Mouse (Mus musculus) myocyte (in vitro differentiated cells): ENCODE data around the gene Lyrm9. TPM values are rescaled to one million over a fixed set of nuclear protein-coding genes. Genes with fewer than 3 reads are reported as not detected.

Experiments
- H3K27me3 ChIP-seq: one replicate; pipeline ENCODE4 v1.6.1; 2011; ENCODE audit not compliant: control insufficient read depth, insufficient read depth, insufficient read length
- H3K36me3 ChIP-seq: one replicate; pipeline ENCODE4 v1.6.1; 2011; ENCODE audit not compliant: control insufficient read depth, insufficient read depth
- H3K4me2 ChIP-seq: one replicate; pipeline ENCODE4 v1.6.1; 2011; ENCODE audit warnings: low read depth, control low read depth
- H3K4me3 ChIP-seq: one replicate; pipeline ENCODE4 v1.5.1; 2011; ENCODE audit warnings: mild to moderate bottlenecking, control low read depth, moderate library complexity
- H3K79me2 ChIP-seq: one replicate; pipeline ENCODE4 v1.6.1; 2011; ENCODE audit not compliant: control insufficient read depth, insufficient read depth
- H3ac ChIP-seq: one replicate; pipeline ENCODE4 v1.6.1; 2011; ENCODE audit not compliant: control insufficient read depth, insufficient read length
- CEBPB ChIP-seq: IDR thresholded peaks from 2 replicates; pipeline ENCODE4 v1.6.1; 2011; ENCODE audit warnings: mild to moderate bottlenecking, moderate library complexity; ENCODE audit not compliant: poor library complexity, insufficient read depth, severe bottlenecking
- E2F4 ChIP-seq: IDR thresholded peaks from one replicate; pipeline ENCODE4 v1.6.1; 2011; ENCODE audit warnings: mild to moderate bottlenecking, control low read depth, moderate library complexity; ENCODE audit not compliant: insufficient read depth
- MAX ChIP-seq: IDR thresholded peaks from one replicate; pipeline ENCODE4 v1.6.1; 2011; ENCODE audit warnings: low read depth, mild to moderate bottlenecking, control low read depth
- MYOD1 ChIP-seq, 3 experiments: IDR thresholded peaks; one replicate each; pipeline ENCODE4 v1.6.1; 2011; ENCODE audit warnings: control low read depth in 2 of 3, low read depth in 2 of 3, mild to moderate bottlenecking in 2 of 3, moderate library complexity in 1 of 3; ENCODE audit not compliant: insufficient read length in 2 of 3, control insufficient read depth in 1 of 3
- MYOG ChIP-seq, 3 experiments: IDR thresholded peaks; one replicate each; pipeline ENCODE4 v1.6.1; 2011; ENCODE audit warnings: control low read depth in 2 of 3, low read depth in 2 of 3, mild to moderate bottlenecking in 2 of 3; ENCODE audit not compliant: insufficient read length in 2 of 3, control insufficient read depth in 1 of 3, insufficient read depth in 1 of 3
- POLR2A ChIP-seq: IDR thresholded peaks from one replicate; pipeline ENCODE4 v1.6.1; 2011; ENCODE audit warnings: low read depth, mild to moderate bottlenecking, control low read depth, moderate library complexity; ENCODE audit not compliant: insufficient read length
- POLR2AphosphoS2 ChIP-seq: IDR thresholded peaks from one replicate; pipeline ENCODE4 v1.6.1; 2011; ENCODE audit warnings: low read depth, control low read depth; ENCODE audit not compliant: insufficient read length
- REST ChIP-seq: IDR thresholded peaks from one replicate; pipeline ENCODE4 v1.6.1; 2011; ENCODE audit warnings: mild to moderate bottlenecking, control low read depth, moderate library complexity; ENCODE audit not compliant: insufficient read depth, insufficient read length
- SRF ChIP-seq: IDR thresholded peaks from one replicate; pipeline ENCODE4 v1.6.1; 2011; ENCODE audit warnings: low read depth; ENCODE audit not compliant: control insufficient read depth, insufficient read length
- TCF12 ChIP-seq: IDR thresholded peaks from one replicate; pipeline ENCODE4 v1.6.1; 2011; ENCODE audit warnings: mild to moderate bottlenecking, control low read depth; ENCODE audit not compliant: poor library complexity, insufficient read depth, severe bottlenecking
- TCF3 ChIP-seq: IDR thresholded peaks from one replicate; pipeline ENCODE4 v1.6.1; 2011; ENCODE audit warnings: low read depth, control low read depth; ENCODE audit not compliant: insufficient read length
- USF1 ChIP-seq: IDR thresholded peaks from one replicate; pipeline ENCODE4 v1.6.1; 2011; ENCODE audit warnings: low read depth, mild to moderate bottlenecking, control low read depth, moderate library complexity
- polyA plus RNA-seq: library from polyadenylated mRNA; unstranded; fragments of >200 nt; fragmentation: generic; extraction: Trizol; gene quantifications from one replicate; pipeline ENCODE4 v1.2.1, GENCODE M21; 2012; ENCODE audit warnings: missing spikeins

Gene Lyrm9
- polyA plus RNA-seq, 1 experiment = 22.9 TPM

GRCm38 (mm10) chr11:78851871-78852265 is 25.5 kb downstream of the Lyrm9 start:
- Histone ChIP-seq H3ac (no peak overlapping the region), H3K79me2 (no peaks in the 10 kb centered on the region), H3K4me2 (no peak overlapping the region), H3K36me3 (no peaks in the 10 kb centered on the region), H3K27me3 (peaks cover 9% of the 10 kb centered on the region), H3K4me3 (no peak overlapping the region)
- TF ChIP-seq E2F4 (no peak), MYOG (IDR thresholded peaks at IDR 0.05; ENCODE audit: control insufficient read depth in 1 of 3, insufficient read depth in 1 of 3, insufficient read length in 2 of 3, low read depth in 2 of 3) (no peak), MAX (no peak), USF1 (no peak), POLR2AphosphoS2 (no peak), REST (no peak), POLR2A (no peak), TCF3 (no peak), CEBPB (no peak), TCF12 (no peak), SRF (no peak), MYOD1 (IDR thresholded peaks at IDR 0.05; ENCODE audit: control insufficient read depth in 1 of 3, insufficient read length in 2 of 3, low read depth in 2 of 3) (no peak)

DNA sequence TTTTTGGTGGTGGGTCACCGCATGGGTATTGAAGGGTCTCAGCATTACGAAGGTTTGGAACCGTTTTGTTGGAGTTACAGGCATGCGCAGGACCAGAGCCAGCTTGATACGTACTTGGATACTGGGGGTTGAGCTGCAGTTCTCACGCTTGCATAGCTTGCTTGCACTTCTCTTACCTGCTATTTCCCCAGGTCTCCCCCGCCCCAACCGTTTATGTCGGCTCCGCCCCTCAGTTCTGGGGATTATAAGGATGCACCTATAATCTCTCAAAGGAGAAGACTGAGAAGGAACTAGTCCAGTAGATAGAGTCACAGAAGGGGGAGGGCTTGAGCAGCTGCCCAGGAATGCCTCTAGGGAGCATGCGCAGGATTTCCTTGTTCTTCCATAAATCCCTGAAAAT is 26.1 kb downstream of the Lyrm9 start:
- no peak overlapping the region for H3K4me3 ChIP-seq
- H3ac ChIP-seq = no peak overlapping the region
- H3K36me3 ChIP-seq = no peaks in the 10 kb centered on the region
- TF ChIP-seq MYOG (IDR thresholded peaks at IDR 0.05; ENCODE audit: control insufficient read depth in 1 of 3, insufficient read depth in 1 of 3, insufficient read length in 2 of 3, low read depth in 2 of 3) = no peak
- TF ChIP-seq TCF3 = no peak
- TF ChIP-seq MAX = no peak
- no peak for TF ChIP-seq USF1
- TF ChIP-seq TCF12 = no peak
- no peak for TF ChIP-seq CEBPB
- TF ChIP-seq REST = no peak
- TF ChIP-seq MYOD1 (IDR thresholded peaks at IDR 0.05; ENCODE audit: control insufficient read depth in 1 of 3, insufficient read length in 2 of 3, low read depth in 2 of 3) = no peak
- no peak for TF ChIP-seq POLR2A
- no peak for TF ChIP-seq E2F4
- no peak for TF ChIP-seq SRF
- TF ChIP-seq POLR2AphosphoS2 = no peak
- H3K79me2 ChIP-seq = no peaks in the 10 kb centered on the region
- peaks cover 9% of the 10 kb centered on the region for H3K27me3 ChIP-seq
- H3K4me2 ChIP-seq = no peak overlapping the region

DNA sequence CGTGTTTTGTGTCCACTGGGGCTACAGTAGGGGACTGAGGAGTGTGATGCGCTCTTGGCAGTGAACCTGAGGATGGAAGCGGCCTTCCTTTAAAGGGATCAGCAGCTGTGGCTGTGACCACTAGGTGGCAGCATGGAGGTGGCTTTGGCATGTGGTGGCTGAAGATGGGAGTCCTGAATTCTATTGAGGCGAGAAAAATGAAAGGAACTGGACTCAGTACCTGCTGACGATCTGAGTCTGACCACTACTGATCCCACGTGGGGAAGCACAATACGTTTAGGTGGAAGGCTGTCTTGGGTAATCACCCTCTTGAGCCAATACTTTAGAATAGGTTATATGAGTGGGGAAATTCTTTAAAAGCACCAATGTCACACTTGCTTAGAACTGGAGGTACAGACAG is 29.9 kb downstream of the Lyrm9 start:
- H3ac ChIP-seq = no peak overlapping the region
- H3K36me3 ChIP-seq = no peaks in the 10 kb centered on the region
- peak in 1 of 3 experiments; percentile 11 for TF ChIP-seq MYOD1 (IDR thresholded peaks at IDR 0.05; ENCODE audit: control insufficient read depth in 1 of 3, insufficient read length in 2 of 3, low read depth in 2 of 3)
- peak; percentile 30 for TF ChIP-seq SRF
- no peak for TF ChIP-seq MAX
- no peak for TF ChIP-seq POLR2AphosphoS2
- H3K4me3 ChIP-seq = no peak overlapping the region
- peaks cover 6% of the 10 kb centered on the region for H3K27me3 ChIP-seq
- peak overlapping the region; percentile 53 for H3K4me2 ChIP-seq
- H3K79me2 ChIP-seq = no peaks in the 10 kb centered on the region

GRCm38 (mm10) chr11:78857611-78858010 is 31.2 kb downstream of the Lyrm9 start:
- H3K79me2 ChIP-seq = no peaks in the 10 kb centered on the region
- no peak overlapping the region for H3K4me3 ChIP-seq
- TF ChIP-seq TCF12 = no peak
- TF ChIP-seq CEBPB = no peak
- TF ChIP-seq USF1 = no peak
- TF ChIP-seq SRF = no peak
- no peak for TF ChIP-seq MYOD1 (IDR thresholded peaks at IDR 0.05; ENCODE audit: control insufficient read depth in 1 of 3, insufficient read length in 2 of 3, low read depth in 2 of 3)
- TF ChIP-seq E2F4 = no peak
- no peaks in the 10 kb centered on the region for H3K36me3 ChIP-seq
- H3K4me2 ChIP-seq = no peak overlapping the region
- H3ac ChIP-seq = no peak overlapping the region
- H3K27me3 ChIP-seq = peaks cover 6% of the 10 kb centered on the region

DNA sequence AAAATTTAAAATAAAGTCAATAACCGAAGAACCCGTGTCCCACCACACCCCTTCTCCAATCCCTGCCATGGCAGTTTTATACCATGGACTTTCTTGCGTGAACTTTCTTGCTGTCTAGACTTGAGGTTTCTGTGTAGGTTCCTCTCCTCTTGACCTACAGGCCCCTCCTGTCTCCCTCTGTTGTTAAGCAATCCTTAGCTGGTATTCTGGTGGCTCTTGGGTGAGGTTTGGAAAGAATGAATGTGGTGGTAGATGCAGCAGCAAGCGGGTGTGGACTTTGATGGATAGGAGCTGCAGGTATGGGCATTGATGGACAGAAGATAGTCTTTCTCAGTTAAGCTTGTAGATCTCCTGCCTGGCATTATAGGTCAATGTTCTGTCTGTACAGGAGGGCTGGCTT is 37.5 kb downstream of the Lyrm9 start:
- H3K4me3 ChIP-seq = no peak overlapping the region
- H3K27me3 ChIP-seq = no peaks in the 10 kb centered on the region
- no peak for TF ChIP-seq MYOD1 (IDR thresholded peaks at IDR 0.05; ENCODE audit: control insufficient read depth in 1 of 3, insufficient read length in 2 of 3, low read depth in 2 of 3)
- no peak for TF ChIP-seq POLR2AphosphoS2
- no peak for TF ChIP-seq USF1
- no peak for TF ChIP-seq POLR2A
- no peak for TF ChIP-seq E2F4
- no peak for TF ChIP-seq MAX
- TF ChIP-seq CEBPB = no peak
- no peak for TF ChIP-seq TCF3
- no peak for TF ChIP-seq SRF
- H3K4me2 ChIP-seq = no peak overlapping the region
- H3ac ChIP-seq = no peak overlapping the region
- no peaks in the 10 kb centered on the region for H3K79me2 ChIP-seq
- H3K36me3 ChIP-seq = no peaks in the 10 kb centered on the region
